Mouse (Mus musculus) heart, embryonic 11.5 days (tissue): Measurements from ENCODE around the gene Pklr. TPM values are rescaled to one million over a fixed set of nuclear protein-coding genes. Genes with fewer than 3 reads are reported as not detected.

Source experiments
- ATAC-seq: fragments of 200-750 bp; cut with Nextera tagmentation; replicated peaks from 2 replicates; pipeline ENCODE4 v1.8.0; 2017; ENCODE audit warnings: moderate library complexity; ENCODE audit not compliant: insufficient number of reproducible peaks, low FRiP score, low TSS enrichment
- H3K27ac ChIP-seq: fragments of 300-500 bp; sonication (generic); 2 replicates; pipeline ENCODE4 v1.5.1; 2014; ENCODE audit warnings: mild to moderate bottlenecking, low read depth, low read length
- H3K27me3 ChIP-seq: fragments of 300-500 bp; sonication (generic); 2 replicates; pipeline ENCODE4 v1.6.1; 2014; ENCODE audit warnings: mild to moderate bottlenecking, low read length, mixed read lengths; ENCODE audit not compliant: control insufficient read depth, insufficient read depth
- H3K36me3 ChIP-seq: fragments of 300-500 bp; sonication (generic); 2 replicates; pipeline ENCODE4 v1.6.1; 2014; ENCODE audit warnings: mild to moderate bottlenecking, low read length, moderate library complexity, mixed read lengths; ENCODE audit not compliant: control insufficient read depth, insufficient read depth
- H3K4me1 ChIP-seq: fragments of 300-500 bp; sonication (generic); 2 replicates; pipeline ENCODE4 v1.6.1; 2014; ENCODE audit warnings: low read length; ENCODE audit not compliant: control insufficient read depth, insufficient read depth
- H3K4me2 ChIP-seq: fragments of 300-500 bp; sonication (generic); 2 replicates; pipeline ENCODE4 v1.6.1; 2014; ENCODE audit warnings: mild to moderate bottlenecking, moderate library complexity
- H3K4me3 ChIP-seq: fragments of 300-500 bp; sonication (generic); 2 replicates; pipeline ENCODE4 v1.5.1; 2014; ENCODE audit warnings: low read depth, low read length
- H3K9ac ChIP-seq: fragments of 300-500 bp; sonication (generic); 2 replicates; pipeline ENCODE4 v1.6.1; 2014; ENCODE audit warnings: mild to moderate bottlenecking, low read depth, low read length, moderate library complexity
- H3K9me3 ChIP-seq: fragments of 300-500 bp; sonication (generic); replicated peaks from 2 replicates; pipeline ENCODE4 v1.6.1; 2016; ENCODE audit warnings: low read length; ENCODE audit not compliant: control insufficient read depth
- WGBS: fragments of 180-500 bp; shearing (Covaris S2); extraction: QIAGEN DNeasy Blood & Tissue Kit; methylation state at CpG from one replicate; pipeline ENCODE4 v1.1.7; 2014; ENCODE audit not compliant: insufficient replicate concordance; 5-methylcytosine and 5-hydroxymethylcytosine counted together
- polyA plus RNA-seq: library from polyadenylated mRNA; unstranded; fragments of >200 nt; fragmentation: Nextera tagmentation; extraction: Ambion mirVana; gene quantifications from 2 replicates; pipeline ENCODE4 v1.2.1, GENCODE M21; 2014

Pklr gene
- polyA plus RNA-seq, 1 experiment from 2014 or later, result 8.7 TPM

DNA sequence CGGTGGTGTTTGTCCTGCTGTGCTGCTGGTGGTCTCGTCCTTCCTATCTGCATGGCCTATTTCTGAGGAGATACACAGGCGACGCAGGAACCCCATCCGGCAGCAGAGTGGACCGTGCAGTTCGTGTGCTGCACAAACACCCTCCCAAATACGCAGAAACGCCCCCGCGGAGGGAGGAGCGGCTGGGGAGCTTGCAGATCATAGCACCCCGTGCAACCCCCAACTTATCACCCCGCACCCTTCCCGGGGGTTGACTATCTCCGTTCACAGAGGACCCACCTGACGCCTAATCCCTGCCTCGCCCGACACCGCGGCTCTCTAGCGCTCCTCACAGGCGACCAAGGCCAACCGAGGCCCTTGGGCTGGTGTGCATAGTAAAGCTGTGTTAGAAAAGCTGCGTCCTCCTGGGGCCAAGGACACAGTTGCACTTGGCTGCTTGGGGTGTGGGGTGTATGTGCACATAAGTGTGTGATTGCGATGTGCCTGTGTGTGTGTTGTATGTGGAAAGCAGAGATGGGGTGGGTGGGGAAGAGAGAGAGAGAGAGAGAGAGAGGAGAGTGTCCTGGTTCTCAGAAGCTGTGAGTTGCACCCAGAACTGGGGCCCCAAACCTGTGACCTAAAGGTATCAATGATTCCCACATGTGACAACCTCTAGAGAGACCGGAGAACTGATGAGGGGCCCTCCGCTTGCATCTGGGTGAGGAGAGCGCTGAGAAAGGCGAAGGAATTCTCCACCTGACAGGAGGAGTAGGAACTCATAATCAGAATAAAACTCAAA is 3.5 kb upstream of the Pklr start:
- H3K9ac ChIP-seq, result peak overlapping the region; percentile 61
- H3K27me3 ChIP-seq, result peaks cover 3% of the 10 kb centered on the region
- peak; percentile 85 for ATAC-seq
- H3K27ac ChIP-seq, result peak overlapping the region; percentile 31; the same call in 1 of the 2 replicates
- H3K4me2 ChIP-seq, result peak overlapping the region; percentile 73
- no peaks in the 10 kb centered on the region for H3K36me3 ChIP-seq
- 15% methylated on average over 30 of the region's 30 CpGs for WGBS
- H3K4me1 ChIP-seq, result peaks cover 10% of the 10 kb centered on the region; the same call in 1 of the 2 replicates
- no peaks in the 10 kb centered on the region for H3K9me3 ChIP-seq
- peak overlapping the region; percentile 37 for H3K4me3 ChIP-seq

DNA sequence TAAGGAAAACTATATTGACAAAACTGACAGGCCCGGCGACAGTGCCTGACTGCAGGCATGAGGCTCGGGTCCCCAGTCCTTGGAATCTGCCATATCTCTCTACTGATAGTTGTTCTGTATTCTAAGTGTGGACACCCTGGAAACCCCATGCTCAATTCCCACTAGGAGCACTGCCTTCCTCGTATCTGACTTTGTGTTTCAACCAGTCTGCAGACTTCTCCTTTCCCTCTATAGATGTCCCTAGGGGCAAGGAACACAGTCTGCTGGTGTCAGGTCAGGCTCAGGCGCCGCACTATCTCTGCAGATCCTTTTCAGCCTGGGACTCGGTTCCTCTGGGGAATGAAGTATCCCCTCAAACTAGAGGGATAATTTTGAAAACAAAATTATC is 2.9 kb upstream of the Pklr start:
- Histone ChIP-seq H3K27me3 (peaks cover 3% of the 10 kb centered on the region), H3K4me3 (no peak overlapping the region), H3K9me3 (no peaks in the 10 kb centered on the region), H3K4me2 (peak overlapping the region; percentile 73), H3K4me1 (peaks cover 10% of the 10 kb centered on the region; the same call in 1 of the 2 replicates), H3K36me3 (no peaks in the 10 kb centered on the region), H3K9ac (no peak overlapping the region), H3K27ac (peak overlapping the region; percentile 59)
- no peak for ATAC-seq
- 53% methylated on average over 7 of the region's 7 CpGs for WGBS

DNA sequence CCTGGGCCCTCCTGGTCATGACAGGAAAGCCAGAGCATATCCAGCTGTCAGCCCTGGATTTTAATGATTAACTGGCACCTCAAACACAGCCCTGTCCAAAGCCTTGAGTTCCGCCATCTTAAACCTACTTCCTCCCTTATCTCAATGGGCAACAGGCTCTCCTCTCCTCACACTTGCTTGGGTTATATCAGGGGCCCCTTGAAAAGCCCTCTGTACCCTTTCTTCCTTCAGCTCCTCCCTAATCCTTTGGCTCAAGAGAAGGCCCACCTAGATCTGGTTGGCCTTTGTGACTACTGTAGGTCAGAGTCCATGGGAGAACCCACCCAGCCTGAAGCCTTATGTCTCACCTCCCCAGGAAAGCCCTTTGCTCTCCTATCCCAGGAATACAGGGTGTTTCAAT is 2.2 kb upstream of the Pklr start:
- 38% methylated on average over 1 of the region's 1 CpGs for WGBS
- peaks cover 10% of the 10 kb centered on the region; the same call in 1 of the 2 replicates for H3K4me1 ChIP-seq
- ATAC-seq, result 0 out of 2 replicates have a peak, but pooled peaks have one; percentile 13
- no peak overlapping the region for H3K4me3 ChIP-seq
- no peak overlapping the region for H3K9ac ChIP-seq
- peaks cover 3% of the 10 kb centered on the region for H3K27me3 ChIP-seq
- H3K36me3 ChIP-seq, result no peaks in the 10 kb centered on the region
- no peaks in the 10 kb centered on the region for H3K9me3 ChIP-seq
- H3K4me2 ChIP-seq, result no peak overlapping the region
- peak overlapping the region; percentile 59; the same call in 1 of the 2 replicates for H3K27ac ChIP-seq

DNA sequence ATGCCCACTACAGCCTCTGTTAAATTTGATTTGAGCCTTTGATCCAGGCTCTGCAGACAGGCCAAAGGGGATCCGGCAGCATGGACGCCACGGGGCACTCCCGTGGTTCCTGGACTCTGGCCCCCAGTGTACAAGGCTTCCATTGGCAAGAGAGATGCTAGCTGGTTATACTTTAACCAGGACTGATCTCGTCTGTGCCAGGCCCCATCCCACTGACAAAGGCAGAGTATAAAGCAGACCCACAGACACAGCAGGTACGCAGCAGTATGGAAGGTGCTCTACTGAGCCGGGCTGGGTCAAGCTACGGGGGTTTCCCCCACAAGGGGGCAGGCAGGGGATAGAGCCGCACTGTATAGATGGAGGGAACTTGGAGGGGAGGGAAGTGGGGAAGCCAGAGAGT is 423 bp downstream of the Pklr start:
- Histone ChIP-seq H3K27ac (peak overlapping the region; percentile 41; the same call in 1 of the 2 replicates), H3K27me3 (peaks cover 3% of the 10 kb centered on the region), H3K4me1 (peaks cover 10% of the 10 kb centered on the region; the same call in 1 of the 2 replicates), H3K9me3 (no peaks in the 10 kb centered on the region), H3K4me2 (peak overlapping the region; percentile 20), H3K36me3 (no peaks in the 10 kb centered on the region), H3K9ac (peak overlapping the region; percentile 36; the same call in 1 of the 2 replicates), H3K4me3 (peak overlapping the region; percentile 20)
- ATAC-seq, result peak; percentile 47; the same call in 1 of the 2 replicates
- WGBS, result 41% methylated on average over 9 of the region's 9 CpGs

DNA sequence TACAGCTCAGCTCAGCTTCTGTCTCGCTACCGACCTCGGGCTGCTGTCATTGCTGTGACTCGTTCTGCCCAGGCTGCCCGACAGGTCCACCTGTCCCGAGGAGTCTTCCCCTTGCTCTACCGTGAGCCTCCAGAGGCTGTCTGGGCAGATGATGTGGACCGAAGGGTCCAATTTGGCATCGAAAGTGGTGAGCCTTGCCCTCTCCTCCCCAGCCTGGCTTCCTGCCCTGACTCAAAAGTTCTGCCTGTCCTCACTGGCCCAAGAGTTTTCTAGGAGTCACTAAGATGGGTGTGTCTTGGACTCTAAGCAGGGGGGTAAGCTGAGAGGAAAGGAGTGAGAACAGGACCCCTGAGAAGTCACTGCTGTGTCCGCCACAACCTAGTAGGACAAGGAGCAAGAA is 8.9 kb downstream of the Pklr start:
- H3K4me2 ChIP-seq, result no peak overlapping the region
- no peak for ATAC-seq
- H3K4me3 ChIP-seq, result no peak overlapping the region
- no peaks in the 10 kb centered on the region for H3K36me3 ChIP-seq
- H3K27me3 ChIP-seq, result peaks cover 40% of the 10 kb centered on the region
- no peak overlapping the region for H3K9ac ChIP-seq
- no peak overlapping the region for H3K27ac ChIP-seq
- peaks cover 6% of the 10 kb centered on the region for H3K4me1 ChIP-seq
- H3K9me3 ChIP-seq, result no peaks in the 10 kb centered on the region
- WGBS, result 74% methylated on average over 10 of the region's 10 CpGs

DNA sequence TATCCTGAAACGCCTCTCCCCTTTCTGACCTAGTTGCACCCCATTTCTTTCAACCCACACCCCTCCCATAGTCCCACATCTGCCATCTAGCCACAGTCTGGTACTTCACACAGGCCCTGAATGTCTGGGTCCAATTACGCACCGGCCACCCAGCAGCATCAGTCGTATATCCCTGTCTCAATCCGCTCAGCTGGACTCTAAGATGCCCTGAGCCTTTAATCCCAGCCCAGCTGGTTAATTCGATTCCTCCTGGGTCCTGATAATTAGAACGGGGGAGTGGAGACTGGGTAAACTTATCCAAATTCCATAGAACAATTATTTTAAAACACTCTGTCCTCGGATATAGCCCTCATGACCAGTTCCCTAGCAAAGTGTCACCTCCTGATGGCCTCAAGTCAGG is 9.6 kb downstream of the Pklr start:
- H3K4me2 ChIP-seq, result no peak overlapping the region
- H3K27ac ChIP-seq, result no peak overlapping the region
- H3K9me3 ChIP-seq, result no peaks in the 10 kb centered on the region
- ATAC-seq, result no peak
- no peaks in the 10 kb centered on the region for H3K36me3 ChIP-seq
- peaks cover 48% of the 10 kb centered on the region for H3K27me3 ChIP-seq
- no peak overlapping the region for H3K9ac ChIP-seq
- 64% methylated on average over 8 of the region's 8 CpGs for WGBS
- H3K4me3 ChIP-seq, result no peak overlapping the region
- peaks cover 6% of the 10 kb centered on the region for H3K4me1 ChIP-seq

DNA sequence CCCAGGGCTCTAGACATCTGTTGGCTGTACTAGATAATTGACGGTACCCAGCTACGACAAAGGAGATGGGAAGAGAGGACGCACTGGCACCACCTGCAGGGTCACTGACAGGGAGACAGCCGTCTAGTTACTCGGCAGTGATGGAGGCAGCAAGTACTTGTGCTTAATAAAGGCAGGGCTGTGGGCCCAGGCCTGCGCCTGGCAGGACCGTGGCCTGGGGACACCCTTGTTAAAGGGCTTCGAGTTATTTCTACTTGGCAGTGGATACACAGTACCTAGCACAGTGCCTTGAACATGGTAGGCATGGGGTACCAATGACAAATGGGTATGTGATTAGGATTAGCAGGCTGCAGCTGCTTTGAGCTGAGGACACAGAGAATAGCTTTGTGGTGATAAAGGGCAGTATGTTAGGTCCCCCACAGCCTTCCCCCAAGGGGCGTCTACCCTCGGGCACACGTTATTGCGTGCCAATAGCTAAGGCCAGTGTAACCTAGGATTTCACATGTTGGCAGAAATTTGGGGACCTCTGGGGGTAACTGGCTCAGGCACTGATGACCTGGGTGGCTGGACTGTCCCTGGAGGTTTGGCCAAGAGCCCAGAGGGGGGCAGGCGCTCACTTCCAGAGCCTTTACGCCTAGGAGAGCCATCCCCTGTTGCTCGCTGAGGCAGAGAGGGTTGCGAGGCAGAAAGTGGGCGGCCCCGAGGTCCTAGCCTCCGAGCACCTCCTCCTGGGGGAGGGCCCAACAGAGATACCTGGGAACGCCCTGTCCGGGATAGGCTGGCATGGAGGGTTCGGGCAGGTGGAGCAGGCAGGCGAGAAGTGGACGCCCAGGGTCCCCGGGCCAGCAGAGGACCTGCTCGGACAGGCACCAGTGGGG is 11.4 kb downstream of the Pklr start:
- H3K27ac ChIP-seq, result no peak overlapping the region
- H3K27me3 ChIP-seq, result peaks cover 62% of the 10 kb centered on the region
- peaks cover 6% of the 10 kb centered on the region for H3K4me1 ChIP-seq
- peak overlapping the region; percentile 59 for H3K4me2 ChIP-seq
- 20% methylated on average over 26 of the region's 26 CpGs for WGBS
- no peaks in the 10 kb centered on the region for H3K36me3 ChIP-seq
- H3K9me3 ChIP-seq, result no peaks in the 10 kb centered on the region
- H3K4me3 ChIP-seq, result peak overlapping the region; percentile 27
- no peak overlapping the region for H3K9ac ChIP-seq
- ATAC-seq, result peak; percentile 83

DNA sequence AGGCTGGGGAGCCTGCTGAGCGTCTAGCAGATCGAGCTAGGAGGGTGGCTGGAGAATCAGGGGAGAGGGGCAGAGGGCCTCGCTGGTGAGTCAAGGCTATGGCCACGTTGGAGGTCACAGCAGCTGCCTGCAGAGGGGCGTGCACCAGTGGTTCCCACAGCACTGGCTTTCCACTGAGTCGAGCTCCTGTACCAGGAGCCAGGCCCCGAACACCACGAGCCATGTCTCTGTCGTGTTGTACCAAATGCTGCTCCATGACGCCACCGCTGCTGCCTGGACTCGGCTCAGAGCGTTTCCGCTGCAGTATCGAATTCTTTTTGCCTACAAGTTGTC is 12.0 kb downstream of the Pklr start:
- WGBS, result 10% methylated on average over 15 of the region's 15 CpGs
- Histone ChIP-seq H3K27ac (no peak overlapping the region), H3K4me2 (peak overlapping the region; percentile 59), H3K27me3 (peaks cover 62% of the 10 kb centered on the region), H3K9me3 (no peaks in the 10 kb centered on the region), H3K9ac (no peak overlapping the region), H3K36me3 (no peaks in the 10 kb centered on the region), H3K4me3 (peak overlapping the region; percentile 27), H3K4me1 (peaks cover 6% of the 10 kb centered on the region)
- ATAC-seq, result no peak; the same call in 1 of the 2 replicates
